Mouse (Mus musculus) C2C12 (cell line): Measurements from ENCODE around the gene Ptprm.

ENCODE experiments used
- CEBPB ChIP-seq: IDR thresholded peaks from one replicate; pipeline ENCODE4 v1.6.1; 2011; ENCODE audit warnings: low read depth, mild to moderate bottlenecking, control low read depth, moderate library complexity
- CTCF ChIP-seq: IDR thresholded peaks from one replicate; pipeline ENCODE4 v1.5.1; 2011; ENCODE audit not compliant: control insufficient read depth, insufficient read depth, insufficient read length
- FOSL1 ChIP-seq: IDR thresholded peaks from one replicate; pipeline ENCODE4 v1.8.0; 2011; ENCODE audit warnings: mild to moderate bottlenecking, low read length; ENCODE audit not compliant: poor library complexity, insufficient read depth, severe bottlenecking
- MAX ChIP-seq: IDR thresholded peaks from one replicate; pipeline ENCODE4 v1.6.1; 2011; ENCODE audit warnings: mild to moderate bottlenecking, control low read depth
- MYOD1 ChIP-seq: IDR thresholded peaks from one replicate; pipeline ENCODE4 v1.6.1; 2011; ENCODE audit warnings: low read depth; ENCODE audit not compliant: control insufficient read depth, insufficient read length

DNA sequence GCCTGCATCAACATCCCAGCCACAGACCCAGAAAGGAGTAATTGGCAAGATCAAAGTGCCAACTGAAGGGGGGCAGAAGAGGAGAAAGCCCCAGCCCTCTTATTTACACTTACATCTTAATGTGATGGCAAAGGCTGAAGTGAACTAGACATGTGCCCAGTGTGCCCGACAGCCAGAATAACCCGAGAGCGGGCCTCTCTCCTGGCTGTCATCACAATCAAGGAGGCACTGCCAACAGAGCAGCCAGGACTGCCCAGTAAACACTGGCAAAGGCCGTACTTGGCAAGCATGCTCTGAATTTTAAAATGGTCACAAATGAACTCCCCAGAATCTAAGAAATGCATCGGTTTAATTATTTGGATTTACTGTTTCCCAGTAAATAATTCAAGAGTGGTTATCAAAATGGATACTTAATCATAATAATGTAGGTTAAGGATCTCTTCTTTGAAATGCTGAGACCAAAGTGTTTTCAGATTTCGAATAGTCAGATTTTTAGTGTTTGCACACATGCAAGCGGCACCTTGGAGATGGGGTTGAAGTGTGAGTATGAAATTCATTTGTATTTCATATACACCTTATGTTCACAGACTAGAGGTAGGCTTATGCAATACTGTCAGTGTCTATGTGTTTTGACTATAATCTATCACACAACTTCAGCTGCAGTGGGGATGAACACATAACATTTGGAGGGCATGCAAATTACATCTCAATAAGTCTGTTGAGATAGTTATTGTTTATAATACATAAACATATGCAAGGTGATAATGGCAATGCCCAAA, 282.8 kb downstream of the Ptprm start:
- no peak for TF ChIP-seq CTCF
- TF ChIP-seq MYOD1 = no peak
- no peak for TF ChIP-seq MAX
- no peak for TF ChIP-seq FOSL1
- TF ChIP-seq CEBPB = no peak
